ENCODE assay signal across 10 mouse cellular contexts in the genomic region with DNA sequence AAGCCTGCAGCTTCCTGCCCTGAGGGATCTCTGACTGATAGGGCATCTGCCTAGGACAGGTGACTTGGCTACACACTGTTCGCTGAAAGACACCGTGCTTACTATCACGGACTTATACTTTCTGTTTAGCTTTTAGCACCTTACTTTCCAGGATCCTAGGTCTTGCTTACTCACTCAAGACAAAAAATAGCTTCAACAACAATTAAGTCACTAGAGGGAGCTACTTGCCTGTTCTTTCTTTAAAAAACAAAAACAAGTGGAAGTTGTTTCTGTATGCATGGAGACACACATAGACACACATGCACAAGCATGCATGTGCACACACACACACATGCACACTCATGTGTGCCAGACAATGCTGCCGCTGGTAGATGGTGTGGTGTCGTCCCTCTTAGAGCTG. TPM values are rescaled to one million over a fixed set of nuclear protein-coding genes. Genes with fewer than 3 reads are reported as not detected.
DNase-seq lines count a peak whose midpoint lies in the region; ATAC-seq and TF ChIP-seq lines count a peak whose summit lies in the region.
"Had no signal": no experiment of that assay in that cellular context is flagged by ENCODE, and none has a peak within 500 bp of the region (broad histone marks: within the 10 kb centered on the region; RNA-seq: fewer than 3 reads in every experiment).

No protein-coding gene starts in this region.

- TF ChIP-seq POLR2A in kidney, adult 2 months (IDR thresholded peaks at IDR 0.05; ENCODE audit: low read depth, low read length): no peak

- 0 out of 2 replicates have a peak overlapping the region, but pooled peaks have one; percentile 20 for H3K9ac ChIP-seq in embryonic facial prominence, embryonic 14.5 days (ENCODE audit: low read depth, low read length)
- no peak overlapping the region for H3K9ac ChIP-seq in liver, postnatal 0 days (replicated peaks)
- H3K9ac ChIP-seq: embryonic facial prominence, embryonic 12.5 days; midbrain, embryonic 12.5 days had no signal

- peak overlapping the region; percentile 51 for H3K4me3 ChIP-seq in kidney, adult 2 months (ENCODE audit: insufficient read depth, low read depth, low read length)
- H3K4me3 ChIP-seq in embryonic facial prominence, embryonic 14.5 days (ENCODE audit: low read depth, low read length): no peak overlapping the region
- H3K4me3 ChIP-seq in liver, postnatal 0 days (ENCODE audit: low read depth, low read length): peak overlapping the region; percentile 13; the same call in 1 of the 2 replicates
- H3K4me3 ChIP-seq: embryonic facial prominence, embryonic 12.5 days; midbrain, embryonic 12.5 days had no signal

- WGBS in kidney, adult 2 months: 18% methylated on average over 5 of the region's 5 CpGs
- 40% methylated on average over 5 of the region's 5 CpGs for WGBS in embryonic facial prominence, embryonic 14.5 days
- WGBS in liver, postnatal 0 days (ENCODE audit: insufficient replicate concordance): 41% methylated on average over 5 of the region's 5 CpGs

- no peaks in the 10 kb centered on the region for H3K27me3 ChIP-seq in kidney, adult 2 months (replicated peaks; ENCODE audit: control insufficient read depth, insufficient read depth, low read length)
- peaks cover 31% of the 10 kb centered on the region for H3K27me3 ChIP-seq in embryonic facial prominence, embryonic 14.5 days (replicated peaks; ENCODE audit: control insufficient read depth, insufficient read depth, low read length)
- peaks cover 34% of the 10 kb centered on the region for H3K27me3 ChIP-seq in liver, postnatal 0 days (ENCODE audit: insufficient read depth, low read length)

- no peak for TF ChIP-seq EP300 in liver, postnatal 0 days (IDR thresholded peaks at IDR 0.05; ENCODE audit: low read depth)

- H3K36me3 ChIP-seq in kidney, adult 2 months (ENCODE audit: control insufficient read depth, insufficient read depth, low read length): no peaks in the 10 kb centered on the region
- H3K36me3 ChIP-seq in embryonic facial prominence, embryonic 14.5 days (ENCODE audit: control insufficient read depth, insufficient read depth, low read length): no peaks in the 10 kb centered on the region
- no peaks in the 10 kb centered on the region for H3K36me3 ChIP-seq in liver, postnatal 0 days (replicated peaks; ENCODE audit: insufficient read depth, low read length)
- H3K36me3 ChIP-seq: embryonic facial prominence, embryonic 12.5 days; midbrain, embryonic 12.5 days had no signal

- H3K27ac ChIP-seq in kidney, adult 2 months (ENCODE audit: insufficient read depth, low read depth, low read length): no peak overlapping the region
- H3K27ac ChIP-seq in embryonic facial prominence, embryonic 14.5 days (replicated peaks; ENCODE audit: low read depth, low read length): no peak overlapping the region
- H3K27ac ChIP-seq in liver, postnatal 0 days (ENCODE audit: low read depth): no peak overlapping the region
- H3K27ac ChIP-seq: embryonic facial prominence, embryonic 12.5 days; midbrain, embryonic 12.5 days had no signal

- peak; percentile 19; the same call in 1 of the 2 replicates for TF ChIP-seq CTCF in kidney, adult 2 months (conservative IDR thresholded peaks at IDR 0.05; ENCODE audit: insufficient read depth, insufficient read length, low read depth, low read length)
- peak; percentile 59 for TF ChIP-seq CTCF in liver, postnatal 0 days (IDR thresholded peaks at IDR 0.05; ENCODE audit: low read depth)

- H3K9me3 ChIP-seq in embryonic facial prominence, embryonic 14.5 days (ENCODE audit: control insufficient read depth, low read length): no peaks in the 10 kb centered on the region
- H3K9me3 ChIP-seq in liver, postnatal 0 days (ENCODE audit: low read length): peaks cover 2% of the 10 kb centered on the region; the same call in 1 of the 2 replicates
- H3K9me3 ChIP-seq: embryonic facial prominence, embryonic 12.5 days; midbrain, embryonic 12.5 days had no signal

- H3K4me1 ChIP-seq in kidney, adult 2 months (ENCODE audit: control insufficient read depth, insufficient read depth, low read length): no peaks in the 10 kb centered on the region; the same call in 1 of the 2 replicates
- H3K4me1 ChIP-seq in embryonic facial prominence, embryonic 14.5 days (ENCODE audit: control insufficient read depth, insufficient read depth, low read length): peaks cover 11% of the 10 kb centered on the region
- H3K4me1 ChIP-seq in liver, postnatal 0 days (ENCODE audit: insufficient read depth): peaks cover 15% of the 10 kb centered on the region

- no peak for ATAC-seq in embryonic facial prominence, embryonic 14.5 days (ENCODE audit: low read depth)
- no peak for ATAC-seq in liver, postnatal 0 days

- H3K4me2 ChIP-seq in embryonic facial prominence, embryonic 14.5 days (ENCODE audit: low read depth, low read length): peak overlapping the region; percentile 30
- peak overlapping the region; percentile 52 for H3K4me2 ChIP-seq in liver, postnatal 0 days (ENCODE audit: low read depth, low read length)
- H3K4me2 ChIP-seq: embryonic facial prominence, embryonic 12.5 days; midbrain, embryonic 12.5 days had no signal

- peak; percentile 55 for DNase-seq in kidney, adult 2 months
- DNase-seq in kidney, postnatal 10 days: no peak
- peak; percentile 52 for DNase-seq in MN1 (ENCODE audit: low spot score)
- peak; percentile 68 for DNase-seq in embryonic facial prominence, embryonic 14.5 days (ENCODE audit: low spot score)
- no peak for DNase-seq in liver, postnatal 0 days
- DNase-seq in adrenal gland, postnatal 4 days (ENCODE audit: low spot score in 2 of 2): no peak
- no peak for DNase-seq in layer of hippocampus, adult 9-10 months (ENCODE audit: low spot score)
- DNase-seq in spleen, postnatal 10 days (ENCODE audit: low spot score in 2 of 2): no peak

RNA-seq across cellular contexts. Expression of a gene that starts 3.9 kb away (rescaled TPM):
- 4.9 and 5.0 TPM in 2 replicates for polyA plus RNA-seq in kidney, adult 2 months (2012; rRNA removed)
- 11.7 and 15.9 TPM in 2 replicates for polyA plus RNA-seq in embryonic facial prominence, embryonic 14.5 days (2014; fragmentation: Nextera tagmentation; extraction: Ambion mirVana)
- 0.75 and 0.81 TPM in 2 replicates for polyA plus RNA-seq in liver, postnatal 0 days (2015; fragmentation: Nextera tagmentation; extraction: Ambion mirVana)
- 1 to 10 TPM; 4.3 TPM for total RNA-seq in adrenal gland, postnatal 4 days (2021)

RNA-seq across cellular contexts. Expression of a gene that starts 24.8 kb away (rescaled TPM):
- 23.8 and 28.2 TPM in 2 replicates for polyA plus RNA-seq in kidney, adult 2 months (2012; rRNA removed)
- polyA plus RNA-seq in embryonic facial prominence, embryonic 14.5 days (2014; fragmentation: Nextera tagmentation; extraction: Ambion mirVana): 13.4 and 14.0 TPM in 2 replicates
- polyA plus RNA-seq in liver, postnatal 0 days (2015; fragmentation: Nextera tagmentation; extraction: Ambion mirVana): 6.2 and 6.4 TPM in 2 replicates
- total RNA-seq in adrenal gland, postnatal 4 days (2021): 10 to 100 TPM; 27.6 to 34.0 TPM

RNA-seq across cellular contexts. Expression of a gene that starts 59.0 kb away (rescaled TPM):
- not detected in 2 replicates for polyA plus RNA-seq in kidney, adult 2 months (2012; rRNA removed)
- not detected in 2 replicates for polyA plus RNA-seq in embryonic facial prominence, embryonic 14.5 days (2014; fragmentation: Nextera tagmentation; extraction: Ambion mirVana)
- not detected in 2 replicates for polyA plus RNA-seq in liver, postnatal 0 days (2015; fragmentation: Nextera tagmentation; extraction: Ambion mirVana)
- total RNA-seq in adrenal gland, postnatal 4 days (2021): 1 to 10 TPM; 2.9 to 4.6 TPM
- polyA plus RNA-seq: embryonic facial prominence, embryonic 12.5 days; midbrain, embryonic 12.5 days had no signal

Comparison
In these comparisons a context has a peak if more than half of its experiments do, and no peak if none do; other contexts are left out.
1. DNase-seq: peak in kidney, adult 2 months (single experiment), MN1 (single experiment) and embryonic facial prominence, embryonic 14.5 days (single experiment); none in kidney, postnatal 10 days (single experiment), liver, postnatal 0 days (single experiment), adrenal gland, postnatal 4 days (0 of 2), layer of hippocampus, adult 9-10 months (single experiment) and spleen, postnatal 10 days (0 of 2).